ENCODE assay signal across 8 mouse cellular contexts in genomic region chr12:44268728-44269302, GRCm38 (mm10). TPM values are rescaled to one million over a fixed set of nuclear protein-coding genes. Genes with fewer than 3 reads are reported as not detected.
DNase-seq lines count a peak whose midpoint lies in the region; ATAC-seq lines count a peak whose summit lies in the region.

No protein-coding gene starts in this region.

- peak overlapping the region; percentile 97 for H3K27ac ChIP-seq in hindbrain, embryonic 12.5 days

- no peaks in the 10 kb centered on the region for H3K36me3 ChIP-seq in hindbrain, embryonic 12.5 days

- ATAC-seq in hindbrain, embryonic 12.5 days (ENCODE audit: low FRiP score): peak; percentile 100

- H3K9me3 ChIP-seq in hindbrain, embryonic 12.5 days (replicated peaks): no peaks in the 10 kb centered on the region

- WGBS in hindbrain, embryonic 12.5 days: under 1% methylated on average over 37 of the region's 38 CpGs

- peak; percentile 99 for DNase-seq in MN1 (ENCODE audit: low spot score)
- DNase-seq in cerebellum, adult 9-10 months: peak; percentile 99
- DNase-seq in frontal cortex, adult 2 months (ENCODE audit: extremely low spot score in 1 of 2, low spot score in 1 of 2): peak; percentile 98 to 99
- peak; percentile 98 to 99 for DNase-seq in layer of hippocampus, postnatal 14 days (ENCODE audit: low spot score in 2 of 2)
- peak; percentile 100 for DNase-seq in lung, postnatal 14 days
- peak; percentile 95 for DNase-seq in retina, adult 2 months (ENCODE audit: low read depth, low spot score)
- peak; percentile 99 for DNase-seq in thymus, postnatal 36 days

- H3K4me1 ChIP-seq in hindbrain, embryonic 12.5 days: peaks cover 4% of the 10 kb centered on the region; the same call in 1 of the 2 replicates

- peak overlapping the region; percentile 86 for H3K9ac ChIP-seq in hindbrain, embryonic 12.5 days

- H3K4me2 ChIP-seq in hindbrain, embryonic 12.5 days (replicated peaks): peak overlapping the region; percentile 75

- no peaks in the 10 kb centered on the region for H3K27me3 ChIP-seq in hindbrain, embryonic 12.5 days

- peak overlapping the region; percentile 87 for H3K4me3 ChIP-seq in hindbrain, embryonic 12.5 days

RNA-seq across cellular contexts. Expression of gene Pnpla8, which starts 47.6 kb away (rescaled TPM):
- polyA plus RNA-seq in frontal cortex, adult 2 months (2012; rRNA removed): 80.9 and 82.7 TPM in 2 replicates
- 97.0 and 99.1 TPM in 2 replicates for polyA plus RNA-seq in hindbrain, embryonic 12.5 days (2016; fragmentation: Nextera tagmentation; extraction: Ambion mirVana)
- 100 to 1,000 TPM; 104 to 115 TPM for total RNA-seq in layer of hippocampus, postnatal 14 days (2021)

RNA-seq across cellular contexts. Expression of gene Dnajb9, which starts 58.7 kb away (rescaled TPM):
- 28.5 and 29.1 TPM in 2 replicates for polyA plus RNA-seq in frontal cortex, adult 2 months (2012; rRNA removed)
- 31.8 and 36.1 TPM in 2 replicates for polyA plus RNA-seq in hindbrain, embryonic 12.5 days (2016; fragmentation: Nextera tagmentation; extraction: Ambion mirVana)
- 10 to 100 TPM; 33.6 to 35.5 TPM for total RNA-seq in layer of hippocampus, postnatal 14 days (2021)

RNA-seq across cellular contexts. Expression of gene Nrcam, which starts 59.9 kb away (rescaled TPM):
- 159 and 161 TPM in 2 replicates for polyA plus RNA-seq in frontal cortex, adult 2 months (2012; rRNA removed)
- polyA plus RNA-seq in hindbrain, embryonic 12.5 days (2016; fragmentation: Nextera tagmentation; extraction: Ambion mirVana): 97.0 and 110 TPM in 2 replicates
- total RNA-seq in layer of hippocampus, postnatal 14 days (2021): 100 to 1,000 TPM; 447 to 466 TPM

Comparison
In these comparisons a context has a peak if more than half of its experiments do, and no peak if none do; other contexts are left out.
1. Peak in every context shown above with its lines: DNase-seq, ATAC-seq, H3K4me3 ChIP-seq and H3K27ac ChIP-seq.